Mouse (Mus musculus) erythroblast, embryonic 14.5 days (primary cell): ENCODE results near the gene Hpn.

Experiments used
- GATA1 ChIP-seq: IDR thresholded peaks from 2 replicates; pipeline ENCODE4 v1.6.1; 2012; ENCODE audit warnings: low read length, inconsistent platforms, mixed read lengths
- TAL1 ChIP-seq: IDR thresholded peaks from 3 replicates; pipeline ENCODE4 v1.6.1; 2012; ENCODE audit warnings: low read length, inconsistent platforms, mixed read lengths

GRCm38 (mm10) chr7:31113800-31114199 lies 1.3 kb downstream of the Hpn start:
- TF ChIP-seq GATA1 (no peak), TAL1 (no peak)
